Mouse (Mus musculus) liver, embryonic 14 days (tissue): Measurements from ENCODE around the gene Pnpla7. TPM values are rescaled to one million over a fixed set of nuclear protein-coding genes. Genes with fewer than 3 reads are reported as not detected.

Source experiments
- polyA plus RNA-seq: library from polyadenylated mRNA; depleted of rRNA; stranded (reverse); fragments of >200 nt; gene quantifications from 2 replicates; pipeline ENCODE4 v1.2.3, GENCODE M21; 2012; rRNA removed

Gene Pnpla7
- polyA plus RNA-seq, result 9.3 and 10.1 TPM in 2 replicates

GRCm38 (mm10) chr2:24975704-24976297 lies at the start of gene Pnpla7:
Gene Pnpla7, plus strand, starts transcription at chr2:24976033.

DNA sequence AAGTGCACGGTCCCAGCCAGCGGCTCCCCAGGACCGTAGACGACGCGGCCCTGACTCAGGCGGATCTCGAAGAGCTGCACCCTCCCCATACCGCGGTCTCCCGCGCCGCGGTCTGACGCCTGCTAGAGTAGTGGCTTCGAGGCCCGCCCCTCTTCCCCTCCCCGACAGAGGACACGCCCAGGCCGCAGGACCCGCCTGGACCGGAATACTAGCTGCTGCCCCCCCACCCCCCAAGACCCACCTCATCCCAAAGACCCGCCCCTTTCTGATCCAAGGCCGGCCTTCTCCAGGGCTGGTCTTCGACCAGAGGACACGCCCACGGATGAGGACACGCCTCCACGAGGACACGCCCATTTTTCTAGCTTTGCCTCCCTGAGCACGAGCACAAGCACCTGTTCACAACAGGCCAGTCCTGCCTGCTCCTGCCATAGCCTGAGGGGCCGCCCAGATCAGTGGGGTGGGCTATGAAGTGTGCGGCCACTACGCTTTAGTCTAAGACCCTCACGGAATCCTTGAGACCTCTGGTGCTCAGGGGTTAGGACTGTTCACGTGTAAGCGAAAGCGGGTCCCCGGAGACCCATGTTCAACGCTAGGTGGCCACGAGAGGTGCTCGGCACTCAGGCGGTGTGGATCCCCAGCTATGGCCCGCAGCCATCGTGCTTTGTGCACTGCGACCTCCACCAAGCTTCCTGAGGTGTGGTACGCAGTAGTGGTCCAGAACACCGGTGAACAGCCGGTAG lies 40.6 kb upstream of the Pnpla7 start, which contains the start of gene Arrdc1:
Gene Arrdc1, minus strand, starts transcription at position 196 of the 740 bp plus-strand sequence.

DNA sequence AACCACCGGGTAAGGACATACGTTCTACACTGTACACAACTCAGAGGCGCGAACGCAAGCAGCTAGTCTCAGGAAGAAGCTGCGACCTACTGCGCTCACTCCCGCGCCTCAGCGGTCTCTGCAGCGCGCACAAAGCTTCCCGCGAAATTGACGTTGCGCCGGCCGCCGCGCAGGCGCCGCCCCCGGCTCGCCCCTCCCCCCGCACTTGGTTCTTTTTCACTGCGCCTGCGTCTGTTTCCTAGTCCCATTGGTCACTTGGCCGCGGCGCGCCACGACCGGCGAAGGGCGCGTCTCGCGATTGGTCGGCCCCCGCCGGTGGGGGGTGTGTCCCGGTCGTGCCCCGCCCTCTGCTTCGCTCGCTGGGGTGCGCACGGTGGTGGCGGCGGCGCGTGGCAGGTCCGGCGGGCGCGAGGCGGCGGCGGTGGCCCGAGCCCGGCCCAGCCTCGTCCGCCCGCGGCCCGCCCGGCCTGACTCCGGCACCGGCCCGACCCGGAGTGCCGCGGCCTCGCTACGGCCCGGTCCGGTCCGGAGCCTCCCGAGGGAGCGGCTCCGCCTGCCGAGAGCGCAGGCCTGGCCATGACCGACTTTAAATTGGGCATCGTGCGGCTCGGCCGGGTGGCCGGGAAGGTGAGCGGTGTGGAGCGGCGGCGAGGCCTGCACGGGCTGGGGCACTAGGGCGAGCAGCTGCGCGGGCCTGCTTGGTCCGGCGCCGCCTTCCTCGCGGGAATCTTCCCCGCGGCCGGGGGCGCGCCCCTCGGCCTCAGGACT lies 26.2 kb upstream of the Pnpla7 start, which contains the start of gene Zmynd19:
Gene Zmynd19, plus strand, starts transcription at position 372 of the 768 bp plus-strand sequence.

DNA sequence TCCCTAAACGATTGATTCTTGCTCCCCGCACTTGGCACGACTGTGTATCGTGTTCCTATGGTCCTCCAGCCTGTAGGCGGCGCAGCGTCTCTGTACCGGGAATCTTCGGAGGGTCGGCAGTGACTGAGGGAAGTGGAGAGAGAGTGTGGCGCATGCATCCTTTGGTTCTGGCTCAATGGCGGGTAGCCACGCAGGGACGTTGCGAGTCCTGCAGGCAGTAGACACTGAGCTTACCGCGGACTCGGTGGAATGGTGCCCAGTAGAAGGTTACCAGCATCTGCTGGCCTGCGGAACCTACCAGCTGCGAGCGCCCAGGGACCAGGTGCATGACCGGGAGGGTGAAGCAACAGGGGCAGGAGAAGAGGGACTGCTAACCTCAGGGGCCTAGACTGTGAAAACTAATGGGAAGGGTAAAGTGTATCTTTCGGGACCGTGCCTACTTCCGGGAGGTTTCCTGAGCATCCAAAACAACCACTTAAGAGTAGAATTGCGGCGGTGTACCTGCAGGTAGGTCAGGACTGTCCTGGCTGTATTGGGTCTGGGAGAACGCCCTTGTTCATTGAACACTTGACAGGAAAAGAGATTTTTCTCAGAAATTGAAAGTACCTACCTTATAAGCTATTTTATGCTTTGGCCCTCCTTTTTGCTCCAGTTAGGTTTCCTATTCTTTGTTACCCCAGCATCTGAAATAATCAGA lies 13.4 kb upstream of the Pnpla7 start, which contains the start of gene Dph7:
Gene Dph7, plus strand, starts transcription at position 97 of the 697 bp plus-strand sequence.

GRCm38 (mm10) chr2:24974906-24975703 lies 728 bp upstream of the Pnpla7 start, which contains the start of gene Mrpl41:
Gene Mrpl41, minus strand, starts transcription at chr2:24975098.

GRCm38 (mm10) chr2:25054221-25055067 lies 78.6 kb downstream of the Pnpla7 start, which contains the start of gene Nsmf:
Gene Nsmf, plus strand, starts transcription at chr2:25054355.

DNA sequence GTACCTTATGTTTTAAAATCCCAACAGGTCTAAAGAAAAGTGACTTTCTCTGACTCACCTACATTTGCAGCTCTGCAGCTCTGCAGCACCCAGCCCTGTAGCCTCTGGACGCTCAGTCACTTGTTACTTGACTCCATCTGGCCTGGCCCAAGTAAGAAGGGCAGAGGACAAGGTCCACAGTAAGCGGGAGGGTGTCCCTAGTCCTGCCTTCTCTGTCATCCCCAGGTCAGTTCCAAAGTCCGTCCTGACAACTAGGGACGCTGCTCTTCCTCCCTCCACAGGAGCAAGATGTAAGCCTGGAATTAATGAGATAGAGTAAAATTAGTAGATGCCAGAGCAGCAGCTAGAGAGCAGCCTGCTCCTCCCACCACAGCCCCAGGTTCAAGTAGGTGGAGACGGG lies 104.2 kb downstream of the Pnpla7 start, which contains the start of gene Entpd8:
Gene Entpd8, plus strand, starts transcription at position 229 of the 400 bp plus-strand sequence.

GRCm38 (mm10) chr2:25095109-25095850 lies 119.4 kb downstream of the Pnpla7 start, which contains the start of gene Noxa1:
Gene Noxa1, minus strand, starts transcription at chr2:25095149.

Other genes with a start within 250 kb of the Pnpla7 start
- 0.01 and 0.03 TPM in 2 replicates for gene Cacna1b, start 212.9 kb upstream of the Pnpla7 start, polyA plus RNA-seq
- 13.7 and 15.8 TPM in 2 replicates for gene Ehmt1, start 56.4 kb upstream of the Pnpla7 start, polyA plus RNA-seq
- gene Arrdc1, start 40.8 kb upstream of the Pnpla7 start, polyA plus RNA-seq, result 16.4 and 20.4 TPM in 2 replicates
- gene Zmynd19, start 26.2 kb upstream of the Pnpla7 start, polyA plus RNA-seq, result 16.2 and 18.4 TPM in 2 replicates
- gene Dph7, start 13.6 kb upstream of the Pnpla7 start, polyA plus RNA-seq, result 8.5 TPM in 2 replicates
- 49.6 and 55.1 TPM in 2 replicates for gene Mrpl41, start 935 bp upstream of the Pnpla7 start, polyA plus RNA-seq
- gene Nsmf, start 78.3 kb downstream of the Pnpla7 start, polyA plus RNA-seq, result 9.4 and 9.6 TPM in 2 replicates
- gene Entpd8, start 104.3 kb downstream of the Pnpla7 start, polyA plus RNA-seq, result 4.1 and 5.2 TPM in 2 replicates
- 1.2 and 1.5 TPM in 2 replicates for gene Noxa1, start 119.1 kb downstream of the Pnpla7 start, polyA plus RNA-seq
- 3.4 and 4.2 TPM in 2 replicates for gene Nrarp, start 204.7 kb downstream of the Pnpla7 start, polyA plus RNA-seq
- gene Tor4a, start 220.9 kb downstream of the Pnpla7 start, polyA plus RNA-seq, result 2.9 and 4.0 TPM in 2 replicates
- gene Nelfb, start 235.5 kb downstream of the Pnpla7 start, polyA plus RNA-seq, result 16.1 and 18.8 TPM in 2 replicates
- not detected in 2 replicates for gene Stpg3, start 238.6 kb downstream of the Pnpla7 start, polyA plus RNA-seq
- 0.03 and 1.2 TPM in 2 replicates for gene Fam166a, start 242.7 kb downstream of the Pnpla7 start, polyA plus RNA-seq
- gene Tubb4b, start 248.7 kb downstream of the Pnpla7 start, polyA plus RNA-seq, result 658 and 704 TPM in 2 replicates